Comparison of ENCODE assay signal across 9 mouse cellular contexts in genomic region chr9:119034676-119035665, GRCm38 (mm10). TPM values are rescaled to one million over a fixed set of nuclear protein-coding genes. Genes with fewer than 3 reads are reported as not detected.
A peak's percentile ranks its signal among the peaks of the same experiment; 100 is the strongest.
DNase-seq lines count a peak whose midpoint lies in the region; ATAC-seq and TF ChIP-seq lines count a peak whose summit lies in the region.
"Had no signal": no experiment of that assay in that cellular context is flagged by ENCODE, and none has a peak within 500 bp of the region (broad histone marks: within the 10 kb centered on the region; RNA-seq: fewer than 3 reads in every experiment).

No protein-coding gene starts in this region.

- no peak for ATAC-seq in forebrain, embryonic 15.5 days (replicated peaks)
- ATAC-seq in midbrain, embryonic 15.5 days (replicated peaks): 0 out of 2 replicates have a peak, but pooled peaks have one; percentile 13

- H3K9ac ChIP-seq in heart, adult 2 months (ENCODE audit: low read depth, low read length): no peak overlapping the region
- no peak overlapping the region for H3K9ac ChIP-seq in forebrain, embryonic 15.5 days (replicated peaks)
- H3K9ac ChIP-seq in midbrain, embryonic 15.5 days: no peak overlapping the region

- TF ChIP-seq POLR2A in heart, adult 2 months (IDR thresholded peaks at IDR 0.05; ENCODE audit: insufficient read depth, low read depth, low read length): no peak
- TF ChIP-seq POLR2A in brain, embryonic 14.5 days (IDR thresholded peaks at IDR 0.05; ENCODE audit: borderline replicate concordance, extremely low read depth, insufficient read depth, insufficient read length, poor library complexity, severe bottlenecking): no peak

- H3K79me2 ChIP-seq in heart, adult 2 months (replicated peaks; ENCODE audit: control insufficient read depth, insufficient read depth, low read length): no peaks in the 10 kb centered on the region

- DNase-seq in heart, adult 2 months: no peak
- DNase-seq in heart, embryonic 10.5 days (ENCODE audit: low spot score): no peak
- DNase-seq in brain, embryonic 14.5 days (ENCODE audit: low read depth): peak; percentile 72
- no peak for DNase-seq in right cerebral cortex, postnatal 10 days (ENCODE audit: low spot score in 2 of 2)
- no peak for DNase-seq in left cerebral cortex, adult 9 months (ENCODE audit: low spot score in 2 of 2)
- DNase-seq: layer of hippocampus, adult 9-11 months had no signal

- H3K4me3 ChIP-seq in heart, adult 2 months: no peak overlapping the region
- no peak overlapping the region for H3K4me3 ChIP-seq in heart, embryonic 10.5 days
- no peak overlapping the region for H3K4me3 ChIP-seq in forebrain, embryonic 15.5 days
- no peak overlapping the region for H3K4me3 ChIP-seq in midbrain, embryonic 15.5 days

- H3K27ac ChIP-seq in heart, adult 2 months: peak overlapping the region; percentile 66
- no peak overlapping the region for H3K27ac ChIP-seq in heart, embryonic 10.5 days
- peak overlapping the region; percentile 38; the same call in 1 of the 2 replicates for H3K27ac ChIP-seq in forebrain, embryonic 15.5 days (replicated peaks)
- peak overlapping the region; percentile 67; the same call in 1 of the 2 replicates for H3K27ac ChIP-seq in midbrain, embryonic 15.5 days

- H3K9me3 ChIP-seq in heart, embryonic 10.5 days: no peaks in the 10 kb centered on the region
- no peaks in the 10 kb centered on the region for H3K9me3 ChIP-seq in forebrain, embryonic 15.5 days
- H3K9me3 ChIP-seq in midbrain, embryonic 15.5 days: no peaks in the 10 kb centered on the region

- H3K4me1 ChIP-seq in heart, adult 2 months (ENCODE audit: control insufficient read depth, insufficient read depth, low read length): peaks cover 20% of the 10 kb centered on the region
- peaks cover 30% of the 10 kb centered on the region for H3K4me1 ChIP-seq in heart, embryonic 10.5 days
- peaks cover 53% of the 10 kb centered on the region for H3K4me1 ChIP-seq in forebrain, embryonic 15.5 days
- peaks cover 41% of the 10 kb centered on the region for H3K4me1 ChIP-seq in midbrain, embryonic 15.5 days

- 93% methylated on average over 29 of the region's 29 CpGs for WGBS in heart, adult 2 months
- 87% methylated on average over 29 of the region's 29 CpGs for WGBS in heart, embryonic 10.5 days
- 39% methylated on average over 29 of the region's 29 CpGs for WGBS in forebrain, embryonic 15.5 days
- 45% methylated on average over 29 of the region's 29 CpGs for WGBS in midbrain, embryonic 15.5 days

- no peaks in the 10 kb centered on the region for H3K36me3 ChIP-seq in heart, adult 2 months (ENCODE audit: control insufficient read depth, insufficient read depth, low read length)
- H3K36me3 ChIP-seq in heart, embryonic 10.5 days: peaks cover 70% of the 10 kb centered on the region
- 0 out of 2 replicates have a peak, but pooled peaks cover 5% of the 10 kb centered on the region for H3K36me3 ChIP-seq in forebrain, embryonic 15.5 days
- H3K36me3 ChIP-seq in midbrain, embryonic 15.5 days (replicated peaks): no peaks in the 10 kb centered on the region

- H3K27me3 ChIP-seq in heart, adult 2 months (ENCODE audit: control insufficient read depth, insufficient read depth, low read length): no peaks in the 10 kb centered on the region
- no peaks in the 10 kb centered on the region for H3K27me3 ChIP-seq in heart, embryonic 10.5 days (ENCODE audit: insufficient read depth, poor library complexity, severe bottlenecking)
- H3K27me3 ChIP-seq in forebrain, embryonic 15.5 days: no peaks in the 10 kb centered on the region
- no peaks in the 10 kb centered on the region for H3K27me3 ChIP-seq in midbrain, embryonic 15.5 days (replicated peaks)

- no peak for TF ChIP-seq EP300 in heart, adult 2 months (IDR thresholded peaks at IDR 0.05; ENCODE audit: insufficient read depth, low read depth, low read length)

- no peak for TF ChIP-seq CTCF in heart, adult 2 months (IDR thresholded peaks at IDR 0.05)
- TF ChIP-seq CTCF in brain, embryonic 14.5 days (IDR thresholded peaks at IDR 0.05; ENCODE audit: borderline replicate concordance, extremely low read depth, insufficient read depth, insufficient read length): no peak

- intact Hi-C loops in heart, adult 2 months (cut with DNase I): no loop called here

- H3K4me2 ChIP-seq in forebrain, embryonic 15.5 days (replicated peaks): no peak overlapping the region
- no peak overlapping the region for H3K4me2 ChIP-seq in midbrain, embryonic 15.5 days
- H3K4me2 ChIP-seq: liver, embryonic 11.5 days had no signal

RNA-seq across cellular contexts. Expression of gene Vill, which starts 17.6 kb away (rescaled TPM):
- under 1 TPM; 0.20 to 0.34 TPM for total RNA-seq in heart, adult 2 months (2021)
- polyA plus RNA-seq in heart, adult 2 months (2012; rRNA removed): 0.85 and 1.4 TPM in 2 replicates
- 19.1 and 23.1 TPM in 2 replicates for polyA plus RNA-seq in heart, embryonic 10.5 days (2016; fragmentation: Nextera tagmentation; extraction: Ambion mirVana)
- polyA plus RNA-seq in brain, embryonic 14.5 days (2012; rRNA removed): 5.0 and 6.5 TPM in 2 replicates
- polyA plus RNA-seq in forebrain, embryonic 15.5 days (2015; fragmentation: Nextera tagmentation; extraction: Ambion mirVana): 2.1 and 2.7 TPM in 2 replicates
- 3.0 and 3.6 TPM in 2 replicates for polyA plus RNA-seq in midbrain, embryonic 15.5 days (2015; fragmentation: Nextera tagmentation; extraction: Ambion mirVana)

RNA-seq across cellular contexts. Expression of gene Plcd1, which starts 58.3 kb away (rescaled TPM):
- total RNA-seq in heart, adult 2 months (2021): 10 to 100 TPM; 14.5 to 16.6 TPM
- polyA plus RNA-seq in heart, adult 2 months (2012; rRNA removed): 32.2 and 39.4 TPM in 2 replicates
- polyA plus RNA-seq in heart, embryonic 10.5 days (2016; fragmentation: Nextera tagmentation; extraction: Ambion mirVana): 18.6 and 19.5 TPM in 2 replicates
- polyA plus RNA-seq in brain, embryonic 14.5 days (2012; rRNA removed): 20.4 and 25.0 TPM in 2 replicates
- 11.7 and 14.6 TPM in 2 replicates for polyA plus RNA-seq in forebrain, embryonic 15.5 days (2015; fragmentation: Nextera tagmentation; extraction: Ambion mirVana)
- 15.6 and 16.4 TPM in 2 replicates for polyA plus RNA-seq in midbrain, embryonic 15.5 days (2015; fragmentation: Nextera tagmentation; extraction: Ambion mirVana)
